Mouse (Mus musculus): ENCODE results near the gene Ly6g6d. TPM values are rescaled to one million over a fixed set of nuclear protein-coding genes. Genes with fewer than 3 reads are reported as not detected.
A peak's percentile ranks its signal among the peaks of the same experiment; 100 is the strongest.

Gene Ly6g6d
- polyA plus RNA-seq, 1 experiment from 2014 or later: 0.57 TPM

DNA sequence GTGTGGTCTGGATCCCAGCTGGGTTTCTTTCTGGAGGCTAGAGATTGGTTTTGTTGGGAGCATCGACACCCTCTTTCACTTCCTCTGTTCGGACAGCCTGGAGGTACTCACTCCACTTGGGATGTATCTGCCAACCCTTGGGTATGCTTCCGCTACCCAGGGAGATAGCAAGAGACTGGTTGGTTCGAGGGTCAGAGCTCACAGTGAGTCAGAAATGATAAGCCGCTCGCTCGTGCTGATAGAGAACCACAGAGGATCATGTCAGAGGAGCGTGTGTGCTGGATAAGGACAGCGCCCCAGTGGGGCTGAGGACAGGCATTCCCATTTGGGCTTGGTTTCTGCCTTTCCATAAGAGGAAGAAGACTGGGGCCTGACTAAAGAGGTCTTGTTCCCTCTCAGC lies 1.9 kb upstream of the Ly6g6d start:
- Histone ChIP-seq H3K9me3 (replicated peaks; ENCODE audit: control insufficient read depth, low read length, poor library complexity, severe bottlenecking) (no peaks in the 10 kb centered on the region), H3K36me3 (ENCODE audit: control insufficient read depth, insufficient read depth, low read length) (no peaks in the 10 kb centered on the region), H3K9ac (ENCODE audit: low read depth, low read length) (peak overlapping the region; percentile 10; the same call in 1 of the 2 replicates), H3K4me3 (ENCODE audit: low read depth, low read length) (no peak overlapping the region), H3K27ac (ENCODE audit: low read length) (no peak overlapping the region), H3K4me1 (ENCODE audit: control insufficient read depth, insufficient read depth, low read length) (no peaks in the 10 kb centered on the region), H3K4me2 (ENCODE audit: low read length) (no peak overlapping the region), H3K27me3 (ENCODE audit: control insufficient read depth, insufficient read depth, low read depth, low read length) (no peaks in the 10 kb centered on the region)
- WGBS: 78% methylated on average over 9 of the region's 9 CpGs
- no peak for ATAC-seq

- ATAC-seq: no peak
- H3K4me1 ChIP-seq (ENCODE audit: control insufficient read depth, insufficient read depth, low read length): no peaks in the 10 kb centered on the region
- H3K4me3 ChIP-seq (ENCODE audit: low read depth, low read length): no peak overlapping the region
- peak overlapping the region; percentile 46 for H3K4me2 ChIP-seq (ENCODE audit: low read length)
- H3K36me3 ChIP-seq (ENCODE audit: control insufficient read depth, insufficient read depth, low read length): no peaks in the 10 kb centered on the region
- no peak overlapping the region for H3K27ac ChIP-seq (ENCODE audit: low read length)
- no peaks in the 10 kb centered on the region for H3K27me3 ChIP-seq (ENCODE audit: control insufficient read depth, insufficient read depth, low read depth, low read length)
- H3K9ac ChIP-seq (ENCODE audit: low read depth, low read length): 0 out of 2 replicates have a peak overlapping the region, but pooled peaks have one; percentile 5
- WGBS: 30% methylated on average over 2 of the region's 2 CpGs
- H3K9me3 ChIP-seq (replicated peaks; ENCODE audit: control insufficient read depth, low read length, poor library complexity, severe bottlenecking): no peaks in the 10 kb centered on the region
Measured at GRCm38 (mm10) chr17:35077285-35077684, 580 bp downstream of the Ly6g6d start.

- Histone ChIP-seq H3K9ac (ENCODE audit: low read depth, low read length) (peak within 1 kb of the TSS; percentile 54; the same call in 1 of the 2 replicates), H3K4me1 (ENCODE audit: control insufficient read depth, insufficient read depth, low read length) (no peaks in the 10 kb centered on the region), H3K36me3 (ENCODE audit: control insufficient read depth, insufficient read depth, low read length) (no peaks in the 10 kb centered on the region), H3K27me3 (ENCODE audit: control insufficient read depth, insufficient read depth, low read depth, low read length) (no peaks in the 10 kb centered on the region), H3K4me2 (ENCODE audit: low read length) (peak within 1 kb of the TSS; percentile 46), H3K4me3 (ENCODE audit: low read depth, low read length) (peak within 1 kb of the TSS; percentile 26), H3K27ac (ENCODE audit: low read length) (no peak within 1 kb of the TSS), H3K9me3 (replicated peaks; ENCODE audit: control insufficient read depth, low read length, poor library complexity, severe bottlenecking) (no peaks in the 10 kb centered on the region)
- 34% methylated on average over 10 of the region's 10 CpGs for WGBS
- no peak for ATAC-seq
Measured at GRCm38 (mm10) chr17:35076507-35077176, 1.2 kb downstream of the Ly6g6d start, which contains the start of gene Ly6g6e. Ly6g6e (plus strand) TSS chr17:35076902.

DNA sequence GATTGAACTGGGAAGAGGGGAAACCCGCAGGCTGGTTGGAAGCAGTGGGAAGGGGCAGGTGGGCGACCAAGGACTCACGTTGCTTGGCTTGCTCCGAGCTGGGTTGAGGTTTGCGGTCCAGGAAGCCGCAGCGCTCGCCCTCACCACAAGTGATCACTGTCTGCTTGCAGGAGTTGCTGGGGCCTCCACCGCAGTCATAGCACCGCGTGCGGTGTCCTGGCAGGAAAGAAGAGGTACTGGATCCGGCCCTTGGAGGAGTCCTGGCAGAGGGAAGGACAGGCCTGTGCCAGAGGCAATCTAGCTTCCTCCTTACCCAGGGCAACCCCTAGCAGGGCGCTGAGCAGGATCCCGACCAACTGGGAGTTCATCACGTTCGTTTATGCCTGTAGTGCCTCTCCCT lies 3.8 kb downstream of the Ly6g6d start:
- no peaks in the 10 kb centered on the region for H3K9me3 ChIP-seq (replicated peaks; ENCODE audit: control insufficient read depth, low read length, poor library complexity, severe bottlenecking)
- no peaks in the 10 kb centered on the region for H3K4me1 ChIP-seq (ENCODE audit: control insufficient read depth, insufficient read depth, low read length)
- no peak overlapping the region for H3K4me2 ChIP-seq (ENCODE audit: low read length)
- H3K27ac ChIP-seq (ENCODE audit: low read length): no peak overlapping the region
- H3K36me3 ChIP-seq (ENCODE audit: control insufficient read depth, insufficient read depth, low read length): no peaks in the 10 kb centered on the region
- WGBS: 53% methylated on average over 13 of the region's 17 CpGs
- no peak overlapping the region for H3K9ac ChIP-seq (ENCODE audit: low read depth, low read length)
- ATAC-seq: no peak
- H3K4me3 ChIP-seq (ENCODE audit: low read depth, low read length): no peak overlapping the region
- H3K27me3 ChIP-seq (ENCODE audit: control insufficient read depth, insufficient read depth, low read depth, low read length): no peaks in the 10 kb centered on the region

GRCm38 (mm10) chr17:35071454-35071853 lies 6.4 kb downstream of the Ly6g6d start:
- Histone ChIP-seq H3K9ac (ENCODE audit: low read depth, low read length) (no peak overlapping the region), H3K4me1 (ENCODE audit: control insufficient read depth, insufficient read depth, low read length) (no peaks in the 10 kb centered on the region), H3K9me3 (replicated peaks; ENCODE audit: control insufficient read depth, low read length, poor library complexity, severe bottlenecking) (no peaks in the 10 kb centered on the region), H3K27ac (ENCODE audit: low read length) (no peak overlapping the region), H3K4me2 (ENCODE audit: low read length) (no peak overlapping the region), H3K4me3 (ENCODE audit: low read depth, low read length) (no peak overlapping the region), H3K27me3 (ENCODE audit: control insufficient read depth, insufficient read depth, low read depth, low read length) (peaks cover 7% of the 10 kb centered on the region), H3K36me3 (ENCODE audit: control insufficient read depth, insufficient read depth, low read length) (no peaks in the 10 kb centered on the region)
- WGBS: 82% methylated on average over 9 of the region's 9 CpGs
- ATAC-seq: no peak

DNA sequence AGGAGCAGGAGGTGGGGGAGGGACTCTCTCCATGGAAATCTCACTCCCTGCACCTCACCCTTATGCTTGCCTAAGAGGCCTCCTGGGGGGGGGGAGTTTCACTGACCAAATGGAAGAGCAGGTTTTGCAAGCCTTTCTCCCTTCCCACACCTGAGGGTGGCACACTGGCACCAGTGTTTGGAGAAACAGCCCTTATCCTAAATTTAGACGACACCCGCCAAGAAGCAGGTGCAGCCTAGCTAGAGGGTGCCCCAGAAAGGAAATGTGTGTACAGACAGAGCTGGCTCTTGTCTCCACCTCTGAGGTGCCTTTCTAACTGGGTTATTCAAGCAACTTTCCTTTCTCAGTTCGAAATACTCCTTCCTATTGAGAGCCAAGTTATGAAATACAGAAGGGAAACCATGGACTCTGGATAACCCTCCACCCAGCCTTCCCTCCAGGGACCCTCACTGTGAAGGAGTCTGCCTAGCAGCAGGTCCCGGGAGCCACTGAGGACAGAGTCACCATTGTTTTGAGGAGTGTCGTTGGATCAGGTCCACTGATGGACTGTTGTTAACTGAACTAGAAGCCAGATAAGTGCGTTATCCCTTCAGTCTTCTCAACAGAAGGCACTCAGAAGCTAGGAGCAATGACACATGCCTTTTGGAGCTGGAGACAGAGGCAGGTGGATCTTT lies 7.2 kb downstream of the Ly6g6d start:
- Histone ChIP-seq H3K36me3 (ENCODE audit: control insufficient read depth, insufficient read depth, low read length) (no peaks in the 10 kb centered on the region), H3K4me1 (ENCODE audit: control insufficient read depth, insufficient read depth, low read length) (no peaks in the 10 kb centered on the region), H3K27me3 (ENCODE audit: control insufficient read depth, insufficient read depth, low read depth, low read length) (peaks cover 9% of the 10 kb centered on the region), H3K4me2 (ENCODE audit: low read length) (no peak overlapping the region), H3K9me3 (replicated peaks; ENCODE audit: control insufficient read depth, low read length, poor library complexity, severe bottlenecking) (no peaks in the 10 kb centered on the region), H3K9ac (ENCODE audit: low read depth, low read length) (no peak overlapping the region), H3K4me3 (ENCODE audit: low read depth, low read length) (no peak overlapping the region), H3K27ac (ENCODE audit: low read length) (no peak overlapping the region)
- ATAC-seq: no peak
- 67% methylated on average over 6 of the region's 6 CpGs for WGBS

DNA sequence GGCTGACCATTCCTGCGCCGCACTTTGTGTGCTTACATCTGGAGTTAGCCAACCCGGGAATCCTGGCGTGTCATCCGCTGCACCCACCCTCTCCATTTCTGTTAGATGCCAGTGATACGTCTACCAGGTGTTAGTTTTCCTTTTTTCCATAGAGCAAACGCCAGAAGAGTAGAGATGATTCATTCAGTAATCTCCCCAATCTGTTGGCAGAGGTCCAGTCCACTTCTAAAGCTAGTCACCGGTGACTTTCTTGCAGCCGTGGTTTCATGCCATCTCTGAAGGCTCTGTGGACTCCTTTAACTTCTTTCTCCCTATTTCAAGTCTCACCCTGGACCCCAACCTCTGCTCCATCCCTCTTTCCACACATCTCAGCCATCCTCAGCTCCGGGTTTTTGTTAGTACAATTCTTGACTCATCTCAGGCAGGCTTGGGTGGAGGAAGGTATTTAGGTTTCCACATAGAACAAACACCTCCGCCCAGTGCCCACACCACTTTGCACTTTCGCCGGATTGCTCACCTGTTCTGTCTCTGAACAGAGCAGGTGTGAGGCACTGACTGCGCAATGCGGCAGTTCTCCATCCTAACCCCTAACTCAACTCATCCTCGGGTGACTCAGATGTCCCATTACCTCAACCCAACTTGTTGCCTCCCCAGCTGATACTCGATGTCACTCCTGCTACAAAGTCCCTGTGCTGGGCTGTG lies 9.5 kb downstream of the Ly6g6d start:
- H3K27ac ChIP-seq (ENCODE audit: low read length): no peak overlapping the region
- H3K4me2 ChIP-seq (ENCODE audit: low read length): no peak overlapping the region
- H3K4me3 ChIP-seq (ENCODE audit: low read depth, low read length): no peak overlapping the region
- H3K36me3 ChIP-seq (ENCODE audit: control insufficient read depth, insufficient read depth, low read length): no peaks in the 10 kb centered on the region
- ATAC-seq: no peak
- H3K9ac ChIP-seq (ENCODE audit: low read depth, low read length): no peak overlapping the region
- peaks cover 28% of the 10 kb centered on the region for H3K27me3 ChIP-seq (ENCODE audit: control insufficient read depth, insufficient read depth, low read depth, low read length)
- 86% methylated on average over 17 of the region's 17 CpGs for WGBS
- H3K9me3 ChIP-seq (replicated peaks; ENCODE audit: control insufficient read depth, low read length, poor library complexity, severe bottlenecking): no peaks in the 10 kb centered on the region
- H3K4me1 ChIP-seq (ENCODE audit: control insufficient read depth, insufficient read depth, low read length): peaks cover 6% of the 10 kb centered on the region

GRCm38 (mm10) chr17:35066084-35066483 lies 11.8 kb downstream of the Ly6g6d start, which contains the start of gene Mpig6b:
Mpig6b (minus strand) TSS chr17:35066184.
- peaks cover 28% of the 10 kb centered on the region for H3K27me3 ChIP-seq (ENCODE audit: control insufficient read depth, insufficient read depth, low read depth, low read length)
- H3K9ac ChIP-seq (ENCODE audit: low read depth, low read length): peak within 1 kb of the TSS; percentile 36; the same call in 1 of the 2 replicates
- no peak for ATAC-seq
- peaks cover 5% of the 10 kb centered on the region; the same call in 1 of the 2 replicates for H3K36me3 ChIP-seq (ENCODE audit: control insufficient read depth, insufficient read depth, low read length)
- H3K4me2 ChIP-seq (ENCODE audit: low read length): peak within 1 kb of the TSS; percentile 52
- H3K4me1 ChIP-seq (ENCODE audit: control insufficient read depth, insufficient read depth, low read length): peaks cover 6% of the 10 kb centered on the region
- H3K27ac ChIP-seq (ENCODE audit: low read length): no peak within 1 kb of the TSS
- 49% methylated on average over 10 of the region's 10 CpGs for WGBS
- H3K4me3 ChIP-seq (ENCODE audit: low read depth, low read length): peak within 1 kb of the TSS; percentile 18
- H3K9me3 ChIP-seq (replicated peaks; ENCODE audit: control insufficient read depth, low read length, poor library complexity, severe bottlenecking): no peaks in the 10 kb centered on the region

All from midbrain, embryonic 16.5 days (tissue).